Mouse (Mus musculus): ENCODE measurements around the gene Derl3.
"Not testable (repeated sequence)": the region's sequence is repeated elsewhere in the genome, so short reads cannot be mapped to it uniquely, and the experiment has no call there.

Derl3 gene

DNA sequence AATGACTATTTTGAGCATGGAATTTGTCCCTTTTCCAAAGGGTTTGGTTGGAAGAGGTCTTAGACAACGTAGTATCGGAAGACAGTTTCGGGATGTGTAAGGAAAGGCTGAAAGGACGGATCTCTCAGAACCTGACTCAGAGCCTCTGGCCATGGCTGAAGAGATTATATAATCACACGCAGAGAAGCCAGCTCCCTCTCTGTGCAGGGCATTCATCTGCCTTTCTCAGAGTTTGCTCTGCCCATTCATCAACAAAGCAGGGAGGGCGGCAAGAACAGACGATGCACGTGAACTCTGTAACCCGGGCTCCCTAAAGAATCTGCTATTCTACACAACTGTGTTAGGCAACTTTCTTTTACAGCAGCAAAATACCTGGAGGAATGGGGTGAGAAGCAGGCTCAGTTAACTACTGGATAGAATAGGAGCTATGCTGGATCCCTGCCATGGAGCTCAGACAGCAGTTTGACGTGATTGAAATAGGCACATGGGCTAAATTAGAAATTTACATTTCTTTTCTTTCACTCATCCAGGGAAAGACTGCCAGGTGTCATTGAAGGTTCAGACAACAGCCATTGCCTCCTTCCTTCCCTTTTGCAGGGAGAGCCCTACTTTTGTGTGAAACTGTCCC, 19.6 kb upstream of the Derl3 start:
- peak; percentile 56 to 70 for DNase-seq

DNA sequence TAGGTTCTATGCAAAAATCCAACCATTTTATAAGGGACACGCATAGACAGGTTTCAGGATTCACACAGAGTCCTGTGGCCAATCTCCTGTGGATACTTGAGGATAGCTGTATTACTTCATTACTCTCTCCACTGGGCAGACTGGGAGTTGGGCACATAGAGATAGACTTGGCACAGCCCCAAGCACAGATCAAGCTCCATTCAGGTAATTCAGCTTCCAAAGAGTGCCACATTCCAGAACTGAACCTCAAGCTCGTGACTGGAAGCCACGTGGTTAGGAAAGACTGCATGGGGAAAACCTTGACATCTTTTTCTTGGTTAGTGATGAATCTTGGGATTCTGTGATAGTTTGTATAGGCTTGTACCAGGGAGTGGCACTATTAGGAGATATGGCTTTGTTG, 14.4 kb upstream of the Derl3 start:
- no peak for DNase-seq

GRCm38 (mm10) chr10:75880351-75880750, 12.9 kb upstream of the Derl3 start:
- no peak for DNase-seq

GRCm38 (mm10) chr10:75880771-75881577, 12.2 kb upstream of the Derl3 start:
- DNase-seq: no peak

DNA sequence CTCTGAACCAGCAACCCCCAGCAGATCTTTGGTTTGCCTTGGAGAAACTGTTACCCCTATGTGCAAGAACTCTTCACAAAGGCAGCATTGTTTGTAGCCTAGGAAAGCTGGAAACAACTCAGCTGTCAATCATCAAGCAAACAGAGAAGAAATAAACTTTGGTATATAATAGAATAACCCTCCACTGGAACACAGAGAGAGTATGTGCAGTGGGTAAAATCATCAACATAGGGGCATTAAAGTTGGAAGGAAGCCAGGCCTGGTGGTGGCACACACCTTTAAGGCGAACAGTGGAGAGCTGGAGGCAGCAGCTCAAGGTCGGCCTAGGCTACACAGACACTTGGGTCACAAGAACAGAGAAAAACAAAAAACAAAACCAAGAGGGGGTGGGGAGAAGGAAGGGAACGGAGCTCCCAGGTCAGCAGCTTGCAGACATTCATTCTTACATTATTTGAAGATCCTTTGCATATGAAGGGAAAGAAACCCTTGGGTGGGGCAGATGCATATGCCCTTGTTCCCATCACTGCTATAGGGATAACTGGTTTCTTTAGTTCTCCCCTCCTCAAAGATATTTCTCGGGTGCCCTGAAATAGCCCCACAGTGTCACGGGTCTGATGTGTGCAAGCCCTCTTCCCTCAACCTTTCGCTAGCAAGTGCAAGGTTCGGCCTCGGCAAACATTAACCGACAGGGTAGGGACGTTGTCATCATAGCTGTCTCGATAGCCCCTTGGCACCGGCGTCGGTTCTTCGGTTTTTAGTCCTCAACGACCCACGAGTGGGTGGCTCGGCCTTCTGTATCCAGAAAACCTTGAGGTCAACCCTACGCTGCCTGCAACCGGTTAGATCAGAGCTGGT, 11.4 kb upstream of the Derl3 start:
- no peak for DNase-seq

DNA sequence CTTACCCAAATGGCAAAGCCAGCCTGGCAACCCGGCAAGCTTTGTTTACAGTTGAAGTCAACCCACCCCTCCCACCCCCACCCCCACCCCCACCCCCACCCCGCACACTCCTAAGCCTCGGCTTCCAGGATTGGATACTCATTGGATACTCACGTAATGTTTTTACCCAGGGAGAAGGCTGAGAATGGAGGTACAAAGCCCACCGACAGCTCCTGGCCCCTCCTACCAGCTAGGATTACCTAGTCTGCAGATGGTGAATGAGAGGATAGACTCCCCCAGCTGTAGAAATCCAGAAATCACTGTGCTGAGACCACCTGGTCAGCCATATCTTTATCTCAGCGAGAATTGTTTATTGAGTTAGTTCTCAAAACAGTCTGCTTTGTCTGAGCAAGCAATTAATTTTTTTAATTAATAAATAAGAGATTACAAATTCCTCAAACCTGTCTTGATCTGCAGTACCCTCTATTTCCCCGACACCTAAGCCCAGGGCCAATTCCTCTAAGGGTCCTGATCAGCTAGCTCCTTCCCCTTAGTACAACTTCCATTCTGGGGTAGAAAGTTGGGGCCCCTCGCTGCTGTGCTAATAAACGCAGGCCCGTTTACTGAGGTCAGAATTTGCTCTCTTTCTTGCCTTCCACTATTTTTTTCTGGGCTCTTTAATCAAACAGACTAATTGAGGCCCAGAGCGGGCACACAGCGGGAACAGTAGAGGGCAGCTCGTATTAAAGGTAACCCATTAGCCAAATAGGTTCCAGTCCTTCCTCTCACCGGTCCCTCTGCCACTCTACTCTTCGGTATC, 10.6 kb upstream of the Derl3 start:
- DNase-seq: no peak

DNA sequence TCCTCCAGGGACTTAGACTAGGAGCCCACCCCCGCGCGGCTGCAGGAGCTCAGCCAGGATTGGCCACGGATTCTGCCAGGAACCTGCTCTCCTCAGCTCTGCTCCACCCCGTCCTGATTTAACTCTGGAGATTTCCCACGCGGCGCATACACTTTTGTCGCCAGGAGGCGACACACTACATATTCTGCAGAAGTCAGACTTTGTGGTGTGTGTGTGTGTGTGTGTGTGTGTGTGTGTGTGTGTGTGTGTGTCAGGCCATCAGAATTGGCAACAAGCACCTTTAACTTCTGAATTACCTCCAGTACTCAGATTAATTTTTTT, 10.0 kb upstream of the Derl3 start:
- DNase-seq: peak; percentile 87

DNA sequence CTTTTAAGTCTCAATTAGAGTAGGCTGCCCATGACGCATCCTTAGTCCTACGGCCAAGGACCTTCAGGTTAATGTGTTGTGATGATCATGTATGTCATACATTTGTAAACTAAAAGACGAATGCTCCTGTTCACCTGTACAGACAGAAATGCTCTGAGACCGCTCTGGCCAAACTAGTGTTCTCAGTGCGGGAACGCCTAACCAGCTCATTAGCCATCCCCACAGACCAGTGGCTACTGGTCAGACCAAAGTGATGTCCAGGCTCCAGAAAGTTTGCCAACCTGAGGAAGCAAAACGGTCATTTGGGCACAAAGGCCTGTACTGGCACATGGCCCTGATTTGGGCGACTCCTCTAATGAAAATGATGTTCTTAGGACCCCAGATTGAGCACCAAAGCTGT, 8.5 kb upstream of the Derl3 start:
- DNase-seq: no peak

DNA sequence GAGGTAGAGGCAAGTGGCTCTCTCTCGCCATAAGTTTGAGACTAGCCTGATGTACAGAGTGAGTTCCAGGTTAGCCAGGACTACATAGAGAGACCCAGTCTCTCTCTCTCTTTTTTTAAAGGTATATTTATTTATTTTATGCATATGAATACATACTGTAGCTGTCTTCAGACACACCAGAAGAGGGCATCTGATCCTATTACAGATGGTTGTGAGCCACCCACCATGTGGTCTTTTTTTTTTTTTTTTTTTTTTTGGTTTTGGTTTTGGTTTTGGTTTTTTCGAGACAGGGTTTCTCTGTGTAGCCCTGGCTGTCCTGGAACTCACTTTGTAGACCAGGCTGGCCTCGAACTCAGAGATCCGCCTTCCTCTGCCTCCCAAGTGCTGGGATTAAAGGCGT, 5.7 kb upstream of the Derl3 start:
- not testable (repeated sequence) for DNase-seq

DNA sequence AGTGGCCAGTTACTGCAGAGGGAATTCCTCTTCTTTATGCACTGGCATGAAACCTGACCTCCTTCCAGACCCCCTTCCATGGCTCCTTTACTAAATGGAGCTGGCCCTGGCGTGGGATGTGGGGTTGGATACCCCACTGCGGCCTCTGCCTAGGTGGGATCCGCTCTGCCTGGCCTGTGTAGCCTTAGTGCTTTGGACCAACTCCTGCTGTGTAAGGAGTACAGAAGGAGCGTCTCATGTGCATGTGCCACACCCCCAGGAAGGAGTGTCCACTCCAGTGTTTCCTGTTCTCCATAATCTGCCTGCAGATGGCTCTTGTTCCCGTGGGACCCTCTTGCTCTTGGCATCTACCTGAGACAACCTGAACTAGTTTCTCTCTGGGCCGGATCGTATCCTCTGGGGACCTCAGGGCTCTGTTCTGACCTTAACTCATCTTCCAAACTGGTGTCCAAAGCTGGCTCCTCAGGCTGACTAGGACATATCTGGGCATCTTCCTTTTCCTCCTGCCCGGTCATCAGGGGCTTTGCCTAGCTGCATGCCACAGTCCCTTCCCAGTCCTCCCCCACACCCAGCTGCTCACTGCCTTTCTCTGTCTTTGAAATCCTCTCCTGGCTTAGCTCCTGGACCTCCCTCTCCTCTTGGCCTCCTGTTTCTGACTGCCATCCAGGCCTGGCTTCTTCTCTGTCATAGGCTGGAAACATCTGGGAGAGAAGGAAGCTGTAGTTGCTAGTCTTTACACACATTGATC, 3.6 kb upstream of the Derl3 start:
- peak; percentile 66 to 68 for DNase-seq

- no peak for DNase-seq
Observed at GRCm38 (mm10) chr10:75894601-75895000, 1.4 kb downstream of the Derl3 start.

DNA sequence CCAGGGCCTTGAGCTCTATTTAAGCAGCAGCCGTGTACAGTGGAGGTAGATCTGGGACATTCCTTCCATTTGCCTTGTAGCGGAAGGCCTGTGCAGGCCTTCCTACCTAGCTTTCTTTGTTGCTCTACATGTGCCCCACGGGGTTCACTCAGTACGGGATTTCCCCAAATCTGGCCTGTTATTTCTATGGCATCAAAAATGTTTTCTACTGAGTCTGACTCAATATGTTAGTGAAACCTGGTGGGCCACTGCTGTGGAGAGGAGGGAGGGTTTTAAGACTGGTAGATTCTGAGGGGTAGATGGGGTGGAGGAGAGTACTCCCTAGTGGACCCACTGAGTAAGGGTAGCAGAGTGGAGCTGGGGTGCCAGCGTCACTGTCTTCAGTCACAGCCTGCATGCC, 2.5 kb downstream of the Derl3 start:
- DNase-seq: no peak

DNA sequence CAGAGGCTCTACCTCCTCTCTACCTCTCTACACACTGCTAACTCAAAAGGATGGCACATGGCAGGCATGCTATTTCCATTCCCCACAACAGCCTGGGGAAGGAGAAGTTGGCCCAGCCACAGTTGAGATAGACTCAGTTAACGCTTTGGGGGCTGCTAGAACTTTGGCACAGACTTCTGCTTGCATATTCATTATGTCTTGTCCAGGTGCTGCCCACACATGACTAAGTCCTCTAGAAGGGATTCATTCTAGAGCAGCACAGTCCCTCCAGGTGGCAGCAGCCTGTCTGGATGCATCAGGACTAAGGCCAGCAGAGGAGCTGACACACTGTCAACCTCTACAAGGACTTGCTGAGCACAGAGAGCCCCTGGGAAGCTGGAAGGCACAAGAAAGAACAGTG, 3.0 kb downstream of the Derl3 start:
- no peak for DNase-seq

GRCm38 (mm10) chr10:75897373-75897772, 4.2 kb downstream of the Derl3 start:
- DNase-seq: peak; percentile 86 to 93

GRCm38 (mm10) chr10:75898039-75898564, 4.9 kb downstream of the Derl3 start:
- no peak for DNase-seq

DNA sequence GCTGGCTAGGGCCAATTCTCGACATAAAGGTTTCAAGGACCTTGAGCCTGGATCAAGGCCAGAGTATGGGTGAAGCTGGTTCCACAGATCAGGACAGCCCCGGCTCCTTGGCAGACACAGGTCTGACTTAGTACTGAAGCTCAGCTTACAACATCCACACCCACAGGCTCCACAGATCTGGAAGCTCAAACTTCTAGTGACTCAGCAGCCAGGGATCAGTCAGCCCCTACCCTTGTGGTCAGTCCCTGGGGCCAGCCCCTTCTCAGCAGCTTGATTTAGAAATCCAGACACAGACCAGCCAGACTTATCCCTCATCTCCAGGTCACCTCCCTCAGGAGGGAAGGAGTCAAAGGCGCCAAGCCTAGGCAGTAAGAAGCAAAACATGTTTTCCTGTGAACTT, 5.6 kb downstream of the Derl3 start:
- no peak for DNase-seq

DNA sequence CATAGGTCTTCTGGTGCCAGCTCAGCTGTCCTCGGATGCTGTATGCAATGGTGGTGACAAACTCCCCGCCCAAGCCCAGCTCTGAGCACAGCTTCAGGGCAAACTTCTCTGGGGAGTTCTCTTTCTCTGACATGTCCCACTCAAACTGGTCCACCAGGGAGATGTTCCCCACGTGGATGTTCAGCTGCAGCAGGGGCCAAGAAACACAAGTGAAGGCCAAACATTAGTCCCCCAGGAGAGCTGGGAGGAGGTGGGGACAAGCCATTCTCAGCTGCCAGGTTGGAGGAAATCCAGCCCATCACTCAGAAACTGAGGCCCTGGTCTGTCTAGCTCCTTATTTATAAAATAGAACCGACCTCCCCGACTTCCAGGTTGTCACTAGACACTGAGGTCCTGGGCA, 11.2 kb downstream of the Derl3 start:
- DNase-seq: no peak

- no peak for DNase-seq
Observed at GRCm38 (mm10) chr10:75906882-75907281, 13.7 kb downstream of the Derl3 start.

GRCm38 (mm10) chr10:75910698-75911097, 17.5 kb downstream of the Derl3 start:
- no peak for DNase-seq

GRCm38 (mm10) chr10:75913013-75913589, 19.9 kb downstream of the Derl3 start:
- DNase-seq: no peak

- no peak for DNase-seq
Observed at GRCm38 (mm10) chr10:75915557-75915956, 22.3 kb downstream of the Derl3 start.

GRCm38 (mm10) chr10:75916840-75917239, 23.6 kb downstream of the Derl3 start:
- DNase-seq: no peak

Measured in cerebellum, postnatal 10 days (tissue).